Mouse (Mus musculus) yolk sac, embryonic 10.5 days (tissue): ENCODE measurements around the gene Erf.
"Not testable (repeated sequence)": the region's sequence is repeated elsewhere in the genome, so short reads cannot be mapped to it uniquely, and the experiment has no call there.

ENCODE experiments used
- DNase-seq: peaks from one replicate; pipeline ENCODE4 v3.0.0-alpha.2; 2017; ENCODE audit warnings: low spot score

Erf gene

DNA sequence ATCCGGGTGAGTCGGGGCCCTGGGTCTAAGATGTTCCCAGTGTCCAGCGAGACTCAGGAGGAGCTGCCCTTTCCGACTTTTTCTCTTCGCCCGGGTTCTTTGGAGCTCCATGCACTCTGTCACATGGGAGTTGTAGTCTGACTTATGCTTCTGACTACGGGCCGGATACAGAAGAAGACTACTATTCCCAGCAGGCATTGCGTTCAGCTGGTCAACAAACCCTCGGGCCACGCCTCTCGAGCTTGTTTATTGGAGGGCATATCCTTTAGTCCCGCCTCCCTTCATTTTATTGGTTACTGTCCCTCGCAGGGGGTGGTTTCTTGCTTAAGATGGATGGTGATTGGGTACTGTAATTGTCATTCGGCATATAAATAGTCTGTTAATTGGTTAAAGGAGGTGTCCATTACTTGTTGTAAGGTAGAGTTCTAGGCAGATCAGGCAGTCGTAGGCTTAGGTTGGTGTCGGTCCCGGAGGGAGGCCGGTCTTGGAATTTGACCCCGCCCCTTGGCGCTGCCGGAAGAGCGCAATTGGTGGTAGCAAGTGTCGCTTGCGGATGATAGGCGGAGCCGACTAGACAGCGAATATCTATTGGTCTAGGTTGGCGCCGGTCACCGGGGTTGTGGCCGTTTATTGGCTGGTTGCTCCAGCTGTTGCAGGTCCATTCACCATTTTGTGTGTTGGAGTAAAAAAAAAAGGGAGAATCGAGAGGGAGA is 17.3 kb upstream of the Erf start:
- peak; percentile 100 for DNase-seq

DNA sequence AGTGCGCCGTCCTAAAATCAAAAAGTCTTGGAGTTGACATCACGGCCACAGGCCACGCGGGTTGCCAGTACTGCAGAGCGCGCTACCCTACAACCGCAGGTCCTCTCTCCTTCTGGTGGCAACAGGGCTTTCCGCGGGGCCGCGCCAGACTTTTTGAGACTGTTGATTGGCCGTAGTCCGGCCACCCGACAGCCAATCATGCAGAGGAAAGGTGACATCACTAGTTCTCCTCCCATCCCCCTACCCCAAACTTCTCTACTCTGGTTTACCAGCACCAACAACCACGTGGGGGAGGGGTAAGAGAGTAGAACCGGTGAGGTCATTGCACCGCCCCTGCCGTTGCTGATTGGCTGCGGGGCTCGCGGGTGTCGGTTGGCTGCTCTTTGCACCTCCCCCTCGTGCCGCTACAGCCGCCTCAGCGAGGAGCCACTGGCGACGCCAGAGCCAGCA is 16.8 kb upstream of the Erf start, which contains the start of gene Cic:
Cic (plus strand) TSS at position 404 of the 450 bp plus-strand sequence.
- DNase-seq = peak; percentile 100

DNA sequence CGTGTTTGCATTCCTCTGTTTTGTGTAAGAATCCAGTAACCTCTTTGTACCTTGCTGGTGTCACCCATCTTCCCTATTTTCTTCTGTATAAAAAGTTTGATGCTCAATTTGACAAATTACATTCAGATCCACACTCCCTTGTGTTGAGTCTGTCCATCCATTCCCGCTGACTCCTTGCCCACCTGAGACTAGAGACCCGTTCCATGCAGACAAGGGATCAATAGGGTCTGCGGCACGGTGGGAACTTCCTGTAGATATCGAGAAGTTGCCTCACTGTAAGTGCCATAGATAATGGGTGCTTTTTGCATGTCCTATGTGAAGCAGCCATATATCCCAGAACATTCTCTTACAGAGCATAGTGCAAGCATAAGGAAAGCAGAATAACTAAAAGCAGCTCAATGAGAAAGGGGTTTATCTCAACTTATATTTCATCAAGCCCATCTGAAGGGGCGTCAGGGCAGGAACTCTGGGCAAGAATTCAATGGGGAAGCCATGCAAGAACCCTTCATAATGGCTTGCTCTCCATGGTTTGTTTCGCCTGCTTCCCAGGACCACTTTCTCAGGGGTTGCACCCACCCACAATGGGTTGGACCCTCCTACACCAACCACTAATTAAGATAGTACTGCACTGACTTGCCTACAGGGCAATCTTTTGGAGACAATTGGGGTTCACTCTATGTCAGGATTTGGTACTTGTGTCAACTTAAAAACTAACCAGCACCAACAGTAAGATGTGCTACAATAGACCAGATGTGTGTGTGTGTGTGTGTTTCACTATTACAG is 15.8 kb upstream of the Erf start:
- DNase-seq = no peak

DNA sequence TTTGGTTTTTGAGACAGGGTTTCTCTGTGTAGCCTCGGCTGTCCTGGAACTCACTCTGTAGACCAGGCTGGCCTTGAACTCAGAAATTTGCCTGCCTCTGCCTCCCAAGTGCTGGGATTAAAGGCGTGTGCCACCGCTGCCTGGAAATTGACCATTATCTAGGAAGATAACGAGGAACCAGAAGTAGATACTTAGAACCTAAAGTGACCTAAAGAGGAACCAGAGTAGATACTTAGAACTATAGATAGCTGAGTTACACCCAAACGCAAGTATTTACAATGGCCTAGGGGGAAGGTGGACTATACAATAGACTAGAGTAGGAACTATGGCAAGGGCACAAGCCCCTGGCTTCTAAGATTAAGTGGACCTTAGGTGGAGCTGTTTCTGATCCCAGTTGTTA is 15.2 kb upstream of the Erf start:
- DNase-seq = not testable (repeated sequence)

DNA sequence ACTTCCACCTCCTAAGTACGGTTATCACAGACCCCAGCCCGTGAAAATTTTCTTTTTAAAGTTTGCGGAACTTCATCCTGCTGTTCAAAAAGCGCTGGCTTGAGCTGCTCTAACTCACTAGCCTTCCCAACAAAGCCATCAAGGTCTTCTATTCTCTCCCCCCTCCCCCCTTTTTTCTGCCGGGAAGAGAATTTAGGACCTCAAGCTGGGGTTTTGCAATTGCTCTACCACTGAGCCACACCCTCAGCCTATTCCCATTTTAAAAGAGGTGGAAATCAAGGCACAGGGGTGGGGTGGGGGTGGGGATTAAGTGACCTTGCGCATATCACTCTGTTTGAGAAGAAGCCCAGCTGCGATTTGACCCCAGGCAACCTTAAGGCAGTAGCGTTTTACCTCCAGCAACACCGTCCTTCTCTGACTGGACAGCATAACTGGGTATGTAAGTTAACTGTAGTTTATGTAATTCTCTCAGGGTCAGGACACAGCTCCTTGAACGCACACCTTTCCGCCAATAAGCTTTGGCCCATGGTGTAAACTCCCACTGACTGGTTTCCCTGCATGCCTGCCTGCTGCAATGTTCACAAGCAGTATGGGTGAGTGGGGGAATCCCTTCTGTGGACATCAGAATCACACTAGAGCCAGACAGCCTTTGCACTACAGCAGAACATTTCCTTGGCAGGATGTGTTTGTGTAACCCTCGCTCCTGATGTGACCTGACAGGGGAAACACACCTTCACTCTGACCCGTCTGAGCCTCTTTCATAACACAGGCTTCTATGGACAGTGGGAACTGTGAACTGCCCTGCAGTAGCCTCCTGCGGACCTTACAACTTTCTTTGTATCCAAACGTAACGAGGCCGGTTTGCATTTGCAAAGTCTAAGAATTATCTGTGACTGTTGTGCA is 13.7 kb upstream of the Erf start:
- DNase-seq = no peak

DNA sequence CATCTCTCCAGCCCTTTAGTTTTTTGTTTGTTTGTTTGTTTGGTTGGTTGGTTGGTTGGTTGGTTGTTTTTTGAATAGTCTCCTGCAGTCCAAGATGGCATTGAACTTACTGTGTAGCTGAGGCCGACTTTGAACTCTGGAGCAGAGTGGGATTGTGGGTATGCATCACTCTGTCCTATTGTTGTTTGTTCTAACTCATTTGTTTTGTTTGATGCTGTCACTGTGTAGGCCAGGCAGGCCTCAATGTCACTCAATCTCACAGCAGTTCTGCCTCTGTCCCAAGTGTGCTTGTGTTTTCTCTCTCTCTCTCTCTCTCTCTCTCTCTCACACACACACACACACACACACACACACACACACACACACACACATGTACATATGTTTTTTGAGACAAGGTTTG is 11.3 kb upstream of the Erf start:
- DNase-seq = no peak

DNA sequence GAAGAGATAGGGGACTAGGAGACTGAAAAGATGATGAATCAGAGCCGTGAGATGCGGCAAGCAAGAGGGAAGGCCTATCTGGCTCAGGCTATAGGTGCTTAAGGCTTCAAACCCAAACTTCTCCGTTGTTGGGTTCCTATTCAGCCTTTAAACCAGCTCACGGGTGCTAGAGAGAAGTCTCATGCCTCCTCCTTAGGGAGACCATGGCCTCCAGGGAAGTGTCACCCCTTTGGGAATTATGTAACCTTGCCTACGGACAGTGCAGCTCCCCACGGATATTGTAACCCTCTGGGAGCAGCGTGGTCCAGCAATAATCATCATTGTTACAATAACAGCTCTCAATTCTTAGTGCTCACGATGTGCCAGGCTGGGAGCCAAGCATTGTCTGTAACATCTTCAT is 1.3 kb upstream of the Erf start:
- no peak for DNase-seq

DNA sequence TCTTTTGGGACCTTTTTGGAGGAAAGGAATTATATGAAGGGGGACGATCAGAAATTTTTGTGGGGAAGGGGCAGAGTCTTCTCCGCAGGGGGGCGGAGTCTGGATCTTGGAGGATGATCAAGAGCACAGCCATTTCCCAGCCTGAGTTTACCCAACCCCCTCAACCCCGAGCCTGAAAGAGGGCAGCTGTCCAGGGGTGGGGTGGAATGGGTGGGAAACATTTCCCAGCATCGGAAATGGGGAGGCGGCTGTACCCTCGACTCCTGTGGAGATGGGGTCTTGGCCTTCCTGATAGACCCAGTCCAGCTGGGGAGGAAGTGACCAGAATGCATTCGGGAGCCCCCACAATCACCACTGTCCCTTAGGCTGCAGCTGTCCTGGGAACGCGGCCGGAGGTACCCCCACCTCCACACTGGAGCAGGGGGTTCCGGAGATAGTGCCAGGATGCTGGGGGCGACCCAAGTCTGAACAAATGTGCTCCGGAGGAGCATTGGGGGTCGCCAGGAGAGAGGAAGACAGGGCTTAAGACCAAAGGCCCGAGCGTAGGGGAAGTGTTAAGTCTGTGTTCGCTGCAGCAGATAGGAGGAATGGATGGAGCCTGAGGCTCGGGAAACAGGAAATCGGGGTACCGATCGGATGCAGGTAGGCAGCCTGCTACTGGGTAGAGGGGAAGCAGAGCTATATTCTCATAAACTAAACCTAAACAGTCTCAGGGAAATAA is 670 bp upstream of the Erf start:
- no peak for DNase-seq

DNA sequence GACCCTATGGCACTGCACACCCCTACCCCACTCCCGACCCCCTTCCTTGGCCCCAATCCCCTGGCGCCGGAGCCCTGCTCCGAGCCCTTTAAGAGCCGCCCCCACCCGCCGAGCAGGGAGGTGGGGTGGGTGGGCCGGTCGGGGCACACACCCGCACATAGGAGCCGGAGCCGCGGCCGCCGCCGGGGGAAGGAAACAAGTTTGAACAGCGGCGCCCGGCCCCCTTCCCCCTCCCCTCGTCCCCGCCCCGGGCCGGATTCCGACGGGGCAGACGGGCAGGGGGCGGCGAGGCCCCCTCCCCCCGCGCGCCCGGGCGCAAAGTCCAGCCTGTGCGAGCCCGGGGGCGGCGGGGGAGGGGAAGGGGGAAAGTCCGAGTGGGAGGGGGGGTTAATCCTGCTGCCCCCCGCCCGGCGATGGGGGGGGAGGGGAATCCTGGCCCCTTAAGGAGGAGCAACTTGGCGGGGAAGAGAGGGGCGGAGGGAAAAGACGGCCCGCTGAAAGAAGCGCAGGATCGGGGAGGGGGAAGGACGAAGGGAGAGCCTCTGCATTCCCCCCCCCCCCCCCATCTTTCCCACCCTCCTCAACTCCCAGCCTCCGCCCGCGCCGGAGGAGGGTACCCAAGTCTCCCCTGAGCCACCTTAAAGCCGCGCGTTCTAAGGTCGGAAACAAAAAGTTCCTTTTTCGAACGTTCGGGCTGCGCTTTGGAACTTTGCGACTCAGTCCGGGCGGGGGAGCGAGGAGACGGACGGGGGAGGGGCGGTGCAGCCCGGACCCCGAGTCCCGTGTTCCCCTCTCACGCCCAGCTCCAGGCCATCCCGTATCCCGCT is 1.0 kb downstream of the Erf start:
- peak; percentile 96 for DNase-seq

DNA sequence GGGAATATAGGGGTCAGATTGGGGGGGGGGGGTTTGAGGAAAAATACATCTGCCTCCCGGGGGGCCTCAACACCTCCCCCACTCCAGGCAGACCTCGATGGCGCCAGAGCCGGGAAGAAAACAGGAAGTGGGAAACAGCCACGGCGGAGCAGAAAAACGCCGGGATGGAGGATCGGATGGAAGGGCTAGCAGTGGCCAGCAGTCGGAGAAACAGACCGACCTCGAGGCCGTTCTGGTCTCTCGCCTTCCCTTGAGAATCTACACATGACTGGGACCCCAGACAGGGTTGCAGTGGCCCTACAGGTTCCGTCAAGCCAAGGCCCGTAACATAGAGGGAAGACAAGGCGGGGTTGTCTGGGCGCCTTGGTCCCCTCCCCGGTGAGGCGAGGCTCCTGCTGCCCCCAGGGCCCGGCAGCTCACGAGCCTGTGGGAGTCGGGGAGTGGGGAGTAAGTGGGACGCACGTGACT is 1.7 kb downstream of the Erf start:
- no peak for DNase-seq

DNA sequence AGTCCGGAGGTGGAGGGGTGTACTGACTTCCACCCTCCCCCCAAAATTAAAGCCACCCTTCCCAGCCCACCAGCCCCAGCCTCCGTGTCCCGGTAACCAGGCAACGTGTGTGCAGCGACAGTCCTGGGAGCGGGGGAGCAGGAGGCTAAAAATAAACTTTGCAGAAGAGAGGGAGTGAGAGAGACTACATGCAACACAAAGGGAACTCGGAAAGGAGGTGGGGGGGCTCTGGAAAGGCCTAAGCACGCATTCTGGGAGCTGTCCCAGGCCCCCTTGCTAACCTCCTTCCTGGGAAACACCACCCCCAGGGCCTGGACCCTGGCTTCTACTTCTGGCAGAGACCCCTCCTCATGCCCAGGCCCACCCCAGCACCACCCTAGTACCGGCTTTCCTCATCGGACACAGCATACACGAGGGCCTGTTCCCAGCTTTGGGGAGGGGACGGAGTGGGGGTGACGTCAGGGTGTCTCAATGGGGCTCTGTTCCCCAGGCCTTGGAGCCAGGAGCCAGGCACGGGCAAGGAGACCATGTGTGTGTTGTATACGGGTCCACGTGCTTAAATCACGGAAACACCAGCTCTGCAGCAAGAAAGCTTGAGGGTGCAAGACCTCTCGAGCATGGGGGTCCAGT is 2.4 kb downstream of the Erf start:
- DNase-seq = no peak

DNA sequence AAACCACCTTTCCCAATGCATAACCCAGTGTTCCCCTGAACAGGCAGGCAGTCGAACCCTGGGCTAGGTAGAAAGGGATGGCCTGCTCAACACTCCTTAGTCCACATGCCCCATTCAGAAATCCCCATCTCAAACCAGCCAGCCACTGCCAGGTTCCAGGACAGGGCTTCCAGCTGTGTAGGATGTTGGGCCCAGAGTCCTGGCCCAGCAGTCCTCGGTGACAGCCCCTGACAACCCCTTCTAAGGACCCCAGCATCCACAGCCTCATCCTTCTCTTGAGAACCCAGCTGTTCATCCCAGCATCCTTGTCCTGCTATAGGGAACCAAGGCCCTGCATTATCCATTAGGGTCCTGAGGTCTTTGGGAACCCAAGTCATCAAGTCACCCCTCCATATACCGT is 3.1 kb downstream of the Erf start:
- no peak for DNase-seq

DNA sequence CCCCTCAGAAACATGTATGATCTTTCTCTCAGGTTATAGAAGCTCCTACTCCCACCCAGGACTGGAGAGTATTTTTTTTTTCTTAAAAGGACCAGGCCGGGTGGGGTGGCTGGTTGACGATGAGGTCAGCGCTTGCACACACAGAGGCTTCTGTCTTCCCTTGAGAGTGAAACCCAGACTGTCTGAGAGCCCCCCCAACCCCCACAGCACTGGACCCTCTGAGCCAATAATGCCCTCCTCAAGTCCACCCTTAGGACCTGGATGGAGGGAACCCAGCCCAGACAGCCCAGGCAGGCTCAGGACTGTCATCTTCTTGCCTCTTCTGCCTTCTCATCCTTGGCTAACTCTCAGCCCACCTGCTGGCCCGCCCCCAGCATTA is 3.8 kb downstream of the Erf start:
- no peak for DNase-seq

DNA sequence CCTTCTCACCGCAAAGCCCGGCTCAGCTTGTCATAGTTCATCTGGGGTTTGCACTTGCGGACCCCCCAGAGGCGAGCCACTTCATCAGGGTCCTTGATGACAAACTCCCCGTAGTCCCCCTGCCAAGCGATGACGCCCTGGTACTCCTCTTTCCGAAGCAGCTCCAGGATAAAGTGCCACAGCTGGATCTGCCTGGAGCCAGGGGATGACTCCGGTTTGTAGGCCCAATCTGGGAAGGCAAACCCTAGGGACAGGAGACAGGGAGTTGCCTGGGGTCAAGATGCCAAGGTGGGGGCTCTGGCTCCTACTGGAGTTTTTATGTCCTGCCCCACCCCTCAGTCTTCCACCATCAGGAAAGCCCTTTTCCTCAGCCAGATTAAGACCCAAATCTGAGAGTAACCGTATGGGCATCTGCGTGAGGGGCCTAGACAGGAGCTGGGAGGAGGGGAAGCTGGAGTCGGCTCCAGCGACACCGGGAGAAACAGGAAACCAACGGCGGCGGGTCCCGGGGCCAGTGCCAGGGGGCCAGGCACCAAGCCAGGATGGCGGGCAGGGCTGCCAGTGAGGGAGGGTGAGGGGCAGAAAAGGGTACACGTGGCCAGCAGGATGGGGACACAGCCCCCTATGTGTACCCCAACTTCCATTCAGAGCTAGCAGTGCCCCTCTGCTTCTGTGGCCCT is 4.3 kb downstream of the Erf start:
- no peak for DNase-seq

DNA sequence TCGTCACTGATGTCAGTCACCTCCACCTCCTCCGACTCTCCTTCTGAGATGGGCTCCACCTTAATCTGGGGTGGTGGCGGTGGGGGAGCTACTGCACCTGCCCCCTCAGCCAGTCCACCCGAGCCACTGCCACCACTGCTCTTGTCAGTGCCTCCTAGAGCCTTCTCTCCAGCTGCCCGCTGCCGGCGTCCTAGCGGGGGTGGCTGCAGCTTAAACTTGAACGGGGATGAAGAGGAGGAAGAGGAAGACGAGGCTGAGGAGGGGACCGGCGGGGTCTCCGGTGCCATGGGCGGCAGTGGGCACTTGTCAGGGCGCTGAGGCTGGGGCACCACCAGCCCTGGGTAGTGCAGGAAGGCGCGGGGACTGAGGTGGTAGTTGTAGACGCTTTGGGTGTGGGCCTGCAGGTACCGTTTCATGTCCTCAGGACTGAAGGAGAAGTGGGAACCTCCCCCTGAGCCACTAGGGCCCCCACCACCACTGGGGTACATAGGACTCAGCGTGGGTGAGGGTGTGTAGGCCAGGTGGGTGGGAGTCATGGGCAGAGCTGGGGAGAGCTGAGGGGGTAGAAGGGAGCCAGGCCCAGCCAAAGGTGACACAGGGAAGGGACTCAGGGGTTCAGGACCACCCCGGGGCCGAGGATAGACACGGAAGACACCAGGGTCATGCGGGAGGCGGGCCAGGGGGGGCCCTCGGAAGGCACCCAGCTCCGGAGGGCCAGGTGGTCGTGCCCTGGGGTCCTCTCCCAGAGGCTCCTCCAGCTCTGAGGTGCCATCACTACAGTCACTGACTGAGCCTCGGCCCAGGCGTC is 5.8 kb downstream of the Erf start:
- no peak for DNase-seq

DNA sequence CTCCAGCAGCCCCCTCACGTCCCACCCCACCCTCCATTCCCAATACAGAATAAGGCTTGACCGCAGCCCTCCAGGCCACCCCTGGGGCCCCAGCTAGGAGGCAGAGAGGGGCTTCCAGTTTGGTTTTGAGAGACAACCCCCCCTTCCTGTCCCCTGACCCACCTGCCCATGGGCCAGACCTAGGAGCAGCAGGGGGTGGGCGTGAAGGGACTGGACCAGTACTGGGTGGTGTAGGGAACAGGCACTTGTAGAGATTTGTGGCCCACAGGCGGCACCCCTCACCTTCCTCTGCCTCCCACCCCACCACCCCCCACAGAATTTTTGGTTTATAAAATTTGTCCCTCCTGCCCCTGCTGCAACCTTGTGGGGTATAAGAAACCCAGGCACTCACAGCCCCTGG is 7.2 kb downstream of the Erf start:
- no peak for DNase-seq

DNA sequence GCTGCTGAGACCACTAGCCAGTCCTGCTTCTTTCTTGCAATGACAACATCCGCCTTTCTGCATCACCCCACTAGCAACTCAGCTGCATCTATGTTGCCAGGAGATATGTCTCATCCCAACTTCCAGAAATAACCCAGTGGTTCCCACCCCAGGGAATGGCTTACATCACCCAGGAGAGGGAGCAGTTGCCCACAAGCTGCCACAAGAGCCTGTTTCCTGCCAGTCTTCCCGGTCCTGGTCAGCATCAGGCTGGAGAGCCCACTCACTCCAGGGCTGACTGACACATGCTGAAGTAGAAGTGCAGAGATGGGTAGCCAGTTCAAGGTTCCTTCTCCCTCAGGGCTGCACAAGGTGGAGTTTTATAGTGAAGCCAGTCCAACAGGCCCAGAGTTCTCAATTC is 9.5 kb downstream of the Erf start:
- DNase-seq = peak; percentile 41

DNA sequence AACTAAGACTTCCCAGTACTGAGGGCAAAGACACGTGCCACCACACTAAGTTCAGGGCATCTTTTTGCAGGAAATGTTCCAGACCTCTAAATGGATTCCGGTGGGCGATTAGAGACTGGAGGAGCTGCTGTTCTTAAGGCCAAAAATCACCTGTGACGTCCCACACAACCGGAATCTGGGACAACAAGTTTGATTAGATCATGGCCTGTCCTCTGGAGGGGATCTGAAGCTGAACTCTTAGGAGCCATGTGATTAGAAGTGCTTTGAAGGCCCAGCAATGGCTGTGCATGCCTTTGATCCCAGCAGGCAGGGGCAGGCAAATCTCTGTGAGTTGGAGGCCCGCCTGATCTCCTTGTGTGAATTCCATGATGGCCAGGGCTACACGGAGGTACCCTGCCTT is 9.9 kb downstream of the Erf start:
- no peak for DNase-seq
